Mouse (Mus musculus) embryonic facial prominence, embryonic 15.5 days (tissue): ENCODE data around the gene Zmynd8. TPM values are rescaled to one million over a fixed set of nuclear protein-coding genes. Genes with fewer than 3 reads are reported as not detected.

Experiments used
- ATAC-seq: fragments of 200-750 bp; cut with Nextera tagmentation; 2 replicates; pipeline ENCODE4 v1.8.0; 2017; ENCODE audit warnings: low read depth, moderate TSS enrichment; ENCODE audit not compliant: insufficient number of reproducible peaks, low FRiP score, low TSS enrichment
- H3K27ac ChIP-seq: fragments of 300-500 bp; sonication (generic); replicated peaks from 2 replicates; pipeline ENCODE4 v1.5.1; 2015; ENCODE audit warnings: mild to moderate bottlenecking, inconsistent platforms
- H3K27me3 ChIP-seq: fragments of 300-500 bp; sonication (generic); 2 replicates; pipeline ENCODE4 v1.6.1; 2015; ENCODE audit warnings: inconsistent platforms
- H3K36me3 ChIP-seq: fragments of 300-500 bp; sonication (generic); 2 replicates; pipeline ENCODE4 v1.6.1; 2015; ENCODE audit warnings: mild to moderate bottlenecking, inconsistent platforms
- H3K4me1 ChIP-seq: fragments of 300-500 bp; sonication (generic); 2 replicates; pipeline ENCODE4 v1.6.1; 2015; ENCODE audit warnings: inconsistent platforms
- H3K4me2 ChIP-seq: fragments of 300-500 bp; sonication (generic); replicated peaks from 2 replicates; pipeline ENCODE4 v1.6.1; 2015; ENCODE audit warnings: mild to moderate bottlenecking, inconsistent platforms
- H3K4me3 ChIP-seq: fragments of 300-500 bp; sonication (generic); replicated peaks from 2 replicates; pipeline ENCODE4 v1.5.1; 2015; ENCODE audit warnings: mild to moderate bottlenecking, inconsistent platforms
- H3K9ac ChIP-seq: fragments of 300-500 bp; sonication (generic); 2 replicates; pipeline ENCODE4 v1.6.1; 2015; ENCODE audit warnings: inconsistent platforms
- H3K9me3 ChIP-seq: fragments of 300-500 bp; sonication (generic); replicated peaks from 2 replicates; pipeline ENCODE4 v1.6.1; 2016; ENCODE audit warnings: inconsistent platforms
- WGBS: fragments of 180-500 bp; shearing (Covaris S2); methylation state at CpG from one replicate; pipeline ENCODE4 v1.1.7; 2015; 5-methylcytosine and 5-hydroxymethylcytosine counted together
- polyA plus RNA-seq: library from polyadenylated mRNA; unstranded; fragments of >200 nt; fragmentation: Nextera tagmentation; extraction: Ambion mirVana; gene quantifications from 2 replicates; pipeline ENCODE4 v1.2.1, GENCODE M21; 2015

Zmynd8 gene
- polyA plus RNA-seq, 1 experiment from 2014 or later, result 50.9 TPM

DNA sequence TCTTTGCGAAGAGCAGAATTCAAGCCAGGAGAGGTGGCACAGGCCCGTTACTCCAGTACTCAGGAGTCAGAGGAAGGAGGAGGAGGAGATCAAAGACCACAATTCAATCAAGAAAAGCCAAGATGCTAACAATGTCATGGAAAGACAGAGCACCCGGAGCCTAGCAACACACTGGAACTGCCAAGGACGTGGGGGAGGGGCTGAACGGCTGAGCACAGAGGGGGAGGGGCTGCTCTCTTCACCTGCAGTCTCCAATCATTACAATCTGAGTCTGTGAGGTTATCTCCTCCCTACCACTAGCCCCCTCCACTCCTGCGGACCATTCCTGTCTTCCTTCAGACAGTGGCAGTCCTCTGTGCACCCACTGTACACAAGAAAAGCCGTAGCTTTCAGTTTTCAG, 107.8 kb downstream of the Zmynd8 start:
- no peak overlapping the region for H3K9ac ChIP-seq
- H3K4me1 ChIP-seq, result peaks cover 11% of the 10 kb centered on the region
- H3K4me3 ChIP-seq, result no peak overlapping the region
- WGBS, result 69% methylated on average over 7 of the region's 7 CpGs
- H3K4me2 ChIP-seq, result no peak overlapping the region
- H3K27ac ChIP-seq, result no peak overlapping the region
- no peak for ATAC-seq
- peaks cover 82% of the 10 kb centered on the region for H3K36me3 ChIP-seq
- H3K9me3 ChIP-seq, result no peaks in the 10 kb centered on the region
- H3K27me3 ChIP-seq, result no peaks in the 10 kb centered on the region

DNA sequence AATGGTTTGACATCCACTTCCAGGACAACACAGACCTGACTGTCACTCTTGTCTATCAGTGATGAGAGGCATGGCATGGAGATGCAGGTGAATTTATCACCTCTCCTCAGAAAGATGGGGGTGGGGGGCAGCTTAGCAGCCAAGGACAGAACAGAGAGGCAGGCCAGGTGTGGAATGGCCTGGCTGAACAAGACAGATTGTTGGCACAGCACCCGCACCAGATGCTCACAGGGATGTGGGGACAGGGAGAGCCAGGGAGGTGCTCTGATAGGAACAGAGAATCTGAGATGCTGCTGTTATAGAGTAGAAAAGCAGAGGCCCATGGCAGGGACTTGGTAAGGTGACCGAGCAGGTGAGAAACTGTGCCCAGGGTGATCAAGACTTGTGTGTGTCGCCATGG, 109.1 kb downstream of the Zmynd8 start:
- Histone ChIP-seq H3K9ac (no peak overlapping the region), H3K4me1 (peaks cover 11% of the 10 kb centered on the region), H3K36me3 (peaks cover 85% of the 10 kb centered on the region), H3K27me3 (no peaks in the 10 kb centered on the region), H3K9me3 (no peaks in the 10 kb centered on the region), H3K4me2 (no peak overlapping the region), H3K4me3 (no peak overlapping the region), H3K27ac (no peak overlapping the region)
- no peak for ATAC-seq
- WGBS, result 93% methylated on average over 3 of the region's 3 CpGs

DNA sequence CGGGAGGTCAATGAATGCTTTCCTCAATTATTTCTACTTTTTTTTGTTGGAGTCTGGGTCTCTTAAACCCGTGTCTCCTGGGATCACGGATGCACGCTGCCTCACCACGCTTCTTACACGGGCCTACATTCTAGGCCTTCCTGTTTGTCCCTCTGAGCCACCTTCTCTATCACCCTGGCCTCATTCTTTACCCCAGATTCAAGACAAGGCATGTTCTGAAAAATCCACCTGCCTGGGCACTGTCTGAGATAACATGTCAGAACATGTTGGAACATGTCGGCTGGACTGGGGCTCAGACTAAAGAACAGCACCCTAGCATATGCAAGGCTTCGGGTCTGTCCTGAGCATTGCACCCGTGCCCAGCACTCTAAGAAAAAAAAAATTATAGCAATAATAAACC, 110.0 kb downstream of the Zmynd8 start:
- Histone ChIP-seq H3K4me2 (no peak overlapping the region), H3K27me3 (no peaks in the 10 kb centered on the region), H3K4me3 (no peak overlapping the region), H3K4me1 (peaks cover 11% of the 10 kb centered on the region), H3K9me3 (no peaks in the 10 kb centered on the region), H3K36me3 (peaks cover 84% of the 10 kb centered on the region), H3K9ac (no peak overlapping the region), H3K27ac (no peak overlapping the region)
- no peak for ATAC-seq
- WGBS, result 81% methylated on average over 9 of the region's 9 CpGs

DNA sequence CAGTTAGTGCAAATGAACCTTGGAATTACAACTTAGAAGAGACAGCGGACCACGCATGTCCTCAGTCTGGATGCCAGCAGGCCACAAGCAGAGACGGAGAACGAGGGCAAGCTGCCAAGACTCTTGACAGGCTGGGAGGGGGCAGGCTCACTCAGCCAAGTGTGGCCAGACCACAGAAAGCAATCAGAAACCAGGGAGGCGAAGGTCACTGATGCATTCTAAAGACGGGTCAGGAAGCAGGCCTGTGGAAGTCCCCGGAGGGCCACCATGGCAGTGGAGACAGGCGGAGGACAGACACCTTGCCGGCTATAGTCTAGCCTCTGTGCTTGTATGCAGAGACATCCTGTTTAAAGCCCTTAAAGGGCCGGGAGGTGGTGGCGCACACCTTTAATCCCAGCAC, 110.8 kb downstream of the Zmynd8 start:
- no peak overlapping the region for H3K9ac ChIP-seq
- peaks cover 11% of the 10 kb centered on the region for H3K4me1 ChIP-seq
- H3K36me3 ChIP-seq, result peaks cover 78% of the 10 kb centered on the region
- no peak overlapping the region for H3K27ac ChIP-seq
- 44% methylated on average over 11 of the region's 11 CpGs for WGBS
- no peak overlapping the region for H3K4me3 ChIP-seq
- H3K4me2 ChIP-seq, result no peak overlapping the region
- 0 out of 2 replicates have a peak, but pooled peaks have one; percentile 14 for ATAC-seq
- H3K9me3 ChIP-seq, result no peaks in the 10 kb centered on the region
- H3K27me3 ChIP-seq, result no peaks in the 10 kb centered on the region

DNA sequence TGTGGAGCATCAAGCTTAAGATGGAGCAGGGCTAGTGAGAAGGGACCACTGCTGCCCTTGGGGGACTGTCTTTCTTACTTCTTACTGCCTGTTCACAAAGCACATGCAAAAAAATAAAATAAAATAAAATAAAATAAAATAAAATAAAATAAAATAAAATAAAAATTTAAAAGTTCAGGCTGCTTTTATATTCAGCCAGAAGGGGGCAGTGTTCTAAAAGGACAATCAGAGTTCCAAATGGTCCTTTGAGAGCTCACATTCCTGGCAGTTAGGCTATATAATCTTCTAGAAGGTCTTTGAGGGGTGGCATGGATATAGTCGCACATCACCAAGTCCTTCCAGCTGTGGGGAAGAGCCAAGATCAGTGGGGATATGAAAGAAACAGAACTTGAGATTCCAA, 112.3 kb downstream of the Zmynd8 start:
- Histone ChIP-seq H3K4me3 (no peak overlapping the region), H3K27me3 (no peaks in the 10 kb centered on the region), H3K9me3 (no peaks in the 10 kb centered on the region), H3K36me3 (peaks cover 67% of the 10 kb centered on the region), H3K9ac (no peak overlapping the region), H3K4me2 (no peak overlapping the region), H3K27ac (no peak overlapping the region), H3K4me1 (peaks cover 15% of the 10 kb centered on the region)
- WGBS, result 63% methylated on average over 1 of the region's 1 CpGs
- no peak for ATAC-seq

DNA sequence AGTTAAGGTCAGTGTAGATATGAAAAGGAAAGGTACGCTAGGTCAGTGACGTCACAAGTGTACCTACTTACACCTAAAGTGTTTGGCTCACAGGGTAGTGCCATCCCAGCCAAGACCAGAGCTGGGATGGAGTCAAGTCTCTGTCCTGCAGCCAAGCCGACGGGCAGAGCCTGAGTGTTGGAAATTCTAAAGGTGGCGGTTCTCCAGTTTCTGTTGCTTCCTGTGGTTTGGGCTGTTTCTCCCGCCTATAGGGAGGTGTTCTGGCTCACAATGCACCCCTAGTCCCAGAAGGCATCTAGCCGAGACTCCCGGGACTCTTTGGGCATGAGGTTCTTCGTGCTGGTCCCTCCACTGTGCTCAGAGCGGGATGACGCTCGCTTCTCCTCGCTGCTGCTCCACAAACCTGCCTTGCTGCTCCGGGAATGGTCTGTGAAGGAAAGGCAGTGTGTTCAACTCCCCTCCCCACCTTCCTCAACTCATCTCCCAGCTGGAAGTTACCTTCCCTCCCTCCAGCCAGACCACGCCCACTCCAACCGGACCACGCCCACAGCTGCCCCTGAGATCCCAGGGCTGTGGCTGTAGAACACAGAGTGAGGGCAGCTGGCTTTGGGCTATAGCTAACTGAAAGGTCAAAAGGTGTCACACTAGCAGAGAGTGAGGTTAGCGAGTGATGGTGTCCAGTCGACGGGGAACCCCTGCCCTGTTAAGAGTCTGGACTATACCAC, 113.3 kb downstream of the Zmynd8 start:
- no peaks in the 10 kb centered on the region for H3K27me3 ChIP-seq
- peaks cover 15% of the 10 kb centered on the region for H3K4me1 ChIP-seq
- H3K4me3 ChIP-seq, result no peak overlapping the region
- H3K9ac ChIP-seq, result no peak overlapping the region
- H3K36me3 ChIP-seq, result peaks cover 59% of the 10 kb centered on the region
- H3K27ac ChIP-seq, result no peak overlapping the region
- H3K9me3 ChIP-seq, result no peaks in the 10 kb centered on the region
- 83% methylated on average over 20 of the region's 20 CpGs for WGBS
- no peak for ATAC-seq
- no peak overlapping the region for H3K4me2 ChIP-seq

DNA sequence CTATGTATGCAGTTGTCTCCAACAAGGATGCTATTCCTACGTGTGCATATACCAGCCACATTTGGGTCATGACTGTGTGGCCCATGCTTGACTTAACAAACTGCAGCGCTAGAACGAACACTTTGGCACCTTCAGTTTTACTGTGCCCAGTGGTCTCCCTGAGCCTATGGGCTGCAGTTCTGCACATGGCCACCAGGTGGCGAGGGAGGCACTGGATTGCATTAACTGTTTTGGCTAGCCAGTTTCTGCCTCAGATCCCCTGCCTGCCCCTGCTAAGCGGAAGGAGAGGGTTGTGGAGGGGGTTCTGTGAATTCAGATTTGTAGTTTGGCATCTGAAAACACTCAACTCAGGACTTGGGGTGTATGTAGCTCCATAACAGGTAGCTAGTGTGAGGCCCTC, 116.5 kb downstream of the Zmynd8 start:
- Histone ChIP-seq H3K36me3 (peaks cover 37% of the 10 kb centered on the region), H3K9me3 (no peaks in the 10 kb centered on the region), H3K9ac (no peak overlapping the region), H3K27me3 (no peaks in the 10 kb centered on the region), H3K4me2 (no peak overlapping the region), H3K4me3 (no peak overlapping the region), H3K4me1 (peaks cover 4% of the 10 kb centered on the region; the same call in 1 of the 2 replicates), H3K27ac (no peak overlapping the region)
- no peak for ATAC-seq
- WGBS, result 31% methylated on average over 5 of the region's 5 CpGs

DNA sequence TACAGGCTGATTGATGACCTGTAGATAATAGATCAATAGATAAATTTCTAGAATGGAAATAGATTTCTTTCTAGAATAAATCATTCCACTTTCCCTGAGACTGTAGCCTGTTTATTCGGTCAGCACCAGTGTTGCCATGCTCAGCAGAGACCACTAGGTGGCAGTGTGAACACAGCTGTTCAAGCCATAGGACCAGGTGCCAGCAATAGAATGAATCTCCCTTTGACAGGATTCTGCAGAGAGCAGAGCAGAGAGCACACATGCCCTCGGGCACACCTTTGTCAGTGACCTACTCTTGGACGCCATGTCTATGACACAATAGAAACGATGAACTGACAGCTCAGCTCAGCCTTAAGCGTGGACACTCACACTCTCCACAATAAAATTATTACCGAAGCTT, 119.9 kb downstream of the Zmynd8 start:
- Histone ChIP-seq H3K4me1 (0 out of 2 replicates have a peak, but pooled peaks cover 3% of the 10 kb centered on the region), H3K4me3 (no peak overlapping the region), H3K9ac (no peak overlapping the region), H3K36me3 (0 out of 2 replicates have a peak, but pooled peaks cover 7% of the 10 kb centered on the region), H3K4me2 (no peak overlapping the region), H3K27me3 (no peaks in the 10 kb centered on the region), H3K9me3 (no peaks in the 10 kb centered on the region), H3K27ac (no peak overlapping the region)
- ATAC-seq, result peak; percentile 25; the same call in 1 of the 2 replicates
- WGBS, result 21% methylated on average over 6 of the region's 6 CpGs

DNA sequence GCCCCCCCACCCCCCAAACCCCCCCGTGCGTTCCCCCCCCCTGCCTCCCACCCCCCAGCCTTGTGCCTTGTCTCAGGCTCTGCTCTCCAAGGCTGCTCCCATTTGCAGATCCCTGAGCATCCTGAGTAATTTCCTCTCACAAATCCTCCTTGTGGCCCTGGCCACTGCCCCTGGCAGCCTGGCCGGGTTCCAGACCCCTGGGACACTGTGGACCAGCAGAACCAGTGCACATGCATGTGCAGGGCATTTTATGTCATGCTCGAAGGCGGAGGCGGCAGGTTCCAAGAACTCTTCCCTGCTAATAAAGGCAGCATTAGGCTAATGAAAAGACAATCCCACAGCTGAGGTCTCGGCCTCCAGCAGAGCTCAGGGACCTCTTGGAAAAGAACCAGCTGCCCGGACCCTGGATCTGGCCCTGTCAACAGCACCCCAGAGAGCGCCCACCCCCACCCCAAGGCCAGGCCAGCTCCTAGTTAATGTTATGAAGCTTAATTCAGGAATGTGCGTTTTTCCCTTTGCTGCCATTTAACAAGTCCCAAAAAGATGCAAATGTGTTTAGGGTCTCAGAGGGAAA, 129.4 kb downstream of the Zmynd8 start:
- H3K36me3 ChIP-seq, result 0 out of 2 replicates have a peak, but pooled peaks cover 3% of the 10 kb centered on the region
- peaks cover 4% of the 10 kb centered on the region; the same call in 1 of the 2 replicates for H3K4me1 ChIP-seq
- whole genome bisulfite sequencing, result 59% methylated on average over 8 of the region's 10 CpGs
- no peak overlapping the region; the same call in 1 of the 2 replicates for H3K27ac ChIP-seq
- 0 out of 2 replicates have a peak, but pooled peaks have one; percentile 39 for ATAC-seq
- no peak overlapping the region for H3K4me2 ChIP-seq
- no peak overlapping the region for H3K9ac ChIP-seq
- H3K27me3 ChIP-seq, result no peaks in the 10 kb centered on the region
- H3K9me3 ChIP-seq, result no peaks in the 10 kb centered on the region
- no peak overlapping the region for H3K4me3 ChIP-seq

DNA sequence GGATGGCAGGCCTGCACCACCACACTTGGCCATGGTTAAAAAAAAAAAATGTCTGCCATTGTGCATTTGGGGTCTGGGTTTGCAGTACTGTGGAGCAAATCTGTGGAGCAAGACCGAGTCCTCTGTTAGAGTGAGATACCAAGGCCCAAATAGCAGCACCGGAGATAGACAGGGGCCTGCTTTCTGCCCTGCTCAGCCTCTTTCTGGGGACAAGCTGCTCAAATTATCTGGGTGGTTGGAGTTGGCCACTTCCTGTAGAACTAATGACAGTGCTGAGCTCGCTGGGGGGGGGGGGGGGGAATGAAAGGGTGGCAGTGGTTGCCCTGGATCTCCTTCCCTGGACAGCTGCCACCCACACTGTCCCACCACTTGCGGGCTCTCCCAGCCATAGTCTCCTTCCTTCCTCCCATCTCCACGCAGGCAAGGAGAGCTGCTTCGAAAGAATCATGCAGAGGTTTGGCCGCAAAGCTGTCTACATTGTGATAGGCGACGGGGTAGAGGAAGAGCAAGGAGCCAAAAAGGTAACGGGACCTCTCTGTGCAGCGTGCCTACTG, 129.9 kb downstream of the Zmynd8 start:
- H3K27me3 ChIP-seq, result no peaks in the 10 kb centered on the region
- H3K9me3 ChIP-seq, result no peaks in the 10 kb centered on the region
- H3K4me1 ChIP-seq, result peaks cover 4% of the 10 kb centered on the region; the same call in 1 of the 2 replicates
- no peak overlapping the region for H3K27ac ChIP-seq
- ATAC-seq, result no peak
- H3K4me3 ChIP-seq, result no peak overlapping the region
- H3K9ac ChIP-seq, result no peak overlapping the region
- no peak overlapping the region for H3K4me2 ChIP-seq
- 0 out of 2 replicates have a peak, but pooled peaks cover 3% of the 10 kb centered on the region for H3K36me3 ChIP-seq
- WGBS, result 55% methylated on average over 11 of the region's 11 CpGs

DNA sequence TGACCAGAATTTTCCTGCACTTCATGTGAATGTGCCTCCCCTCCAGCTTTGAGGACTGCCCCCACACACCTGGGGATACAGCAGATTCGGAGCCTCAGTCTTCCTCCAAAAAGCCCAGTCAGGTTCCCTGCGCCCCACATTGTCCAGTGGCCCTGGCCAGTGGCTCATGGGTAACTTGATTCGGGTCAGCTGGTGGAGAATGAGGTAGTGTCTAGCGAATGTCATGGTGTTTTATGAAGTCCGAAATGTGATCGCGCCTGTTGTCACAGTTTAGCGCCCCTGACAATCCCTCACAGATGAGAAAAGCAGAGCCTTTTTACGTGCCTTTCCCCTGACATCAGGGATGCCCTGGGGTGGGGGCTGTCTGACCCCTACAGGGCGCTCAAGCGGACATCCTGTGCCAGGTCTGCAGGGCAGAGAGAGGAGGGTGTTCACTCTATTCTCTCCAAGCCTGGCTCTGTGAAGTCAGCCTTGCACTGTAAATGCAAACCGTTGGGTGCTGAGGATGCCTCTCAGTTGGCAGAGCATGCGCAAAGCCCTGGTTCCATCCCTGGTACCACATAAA, 139.3 kb downstream of the Zmynd8 start:
- Histone ChIP-seq H3K4me1 (0 out of 2 replicates have a peak, but pooled peaks cover 3% of the 10 kb centered on the region), H3K4me3 (no peak overlapping the region), H3K9ac (no peak overlapping the region), H3K9me3 (no peaks in the 10 kb centered on the region), H3K27ac (no peak overlapping the region), H3K36me3 (no peaks in the 10 kb centered on the region), H3K4me2 (no peak overlapping the region), H3K27me3 (no peaks in the 10 kb centered on the region)
- ATAC-seq, result no peak
- 76% methylated on average over 13 of the region's 13 CpGs for WGBS
